Mouse (Mus musculus): ENCODE results near the gene Rin1.

Gene Rin1

GRCm38 (mm10) chr19:5094243-5094632 lies 44.0 kb downstream of the Rin1 start:
- in situ Hi-C loops (cut with MboI, MseI), result loop anchor here (10.0 kb wide), 1 partner anchor 951 kb away; the partner anchor contains the start of gene Syvn1

DNA sequence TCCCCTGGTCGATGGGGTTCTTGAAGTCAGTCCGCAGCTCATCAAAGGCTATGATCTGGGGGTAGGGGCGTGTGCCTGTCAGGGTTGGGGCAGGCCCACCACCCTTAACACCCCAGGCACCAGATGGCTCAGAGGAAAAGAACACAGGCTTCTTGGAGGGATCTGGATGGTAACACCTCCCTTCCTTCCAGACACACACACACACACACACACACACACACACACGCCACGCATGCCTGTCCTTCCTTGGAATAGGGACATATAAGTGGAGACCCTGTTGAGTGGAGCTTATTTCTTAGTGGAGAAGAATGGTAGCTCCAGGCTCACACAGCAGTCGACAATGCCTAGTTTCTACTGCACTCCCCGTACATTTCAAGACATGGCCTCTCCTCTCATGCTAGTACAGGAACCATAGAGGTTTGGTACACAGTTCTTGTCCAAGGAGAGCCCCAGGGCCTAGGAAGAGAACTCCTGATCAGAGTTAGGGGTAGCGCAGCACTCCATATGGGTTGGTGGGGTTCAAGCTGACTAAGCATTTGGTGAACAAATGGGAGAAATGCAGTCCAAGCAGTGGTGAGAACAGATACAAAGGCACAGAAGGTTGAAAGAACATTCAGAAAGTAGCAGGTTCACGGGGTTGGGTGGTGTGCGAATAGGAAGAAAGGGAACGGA lies 44.6 kb downstream of the Rin1 start:
- in situ Hi-C loops (cut with MboI, MseI), result loop anchor here (10.0 kb wide), 1 partner anchor 950 kb away; the partner anchor contains the start of gene Syvn1

DNA sequence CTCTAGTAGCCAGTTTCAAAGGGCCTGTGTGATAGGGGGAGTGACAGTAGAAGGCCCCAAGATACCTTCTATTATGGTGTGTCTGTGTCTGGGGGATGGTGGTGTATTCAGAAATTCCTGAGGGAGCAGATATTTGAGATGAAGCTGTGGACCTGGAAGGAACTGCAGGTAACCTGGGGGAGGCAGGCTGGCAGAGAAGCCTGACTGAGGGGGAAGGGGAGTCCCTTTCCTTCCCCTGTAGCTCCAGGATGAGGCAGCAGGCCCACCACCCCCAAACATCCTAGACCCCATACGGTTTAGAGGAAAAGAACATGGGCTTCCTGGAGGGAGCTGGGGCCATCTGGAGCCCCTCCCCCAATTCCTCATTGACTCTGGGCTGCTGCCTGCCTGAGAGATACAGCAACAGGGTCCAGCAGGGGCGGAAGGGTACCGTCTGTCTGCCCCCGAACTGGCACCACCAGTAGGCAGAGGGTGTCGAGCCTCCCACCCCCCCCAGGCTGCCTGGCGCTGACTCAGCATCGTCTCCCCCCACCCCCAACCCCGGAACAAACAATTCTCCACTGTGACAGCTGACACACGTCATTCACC lies 45.7 kb downstream of the Rin1 start:
- in situ Hi-C loops (cut with MboI, MseI), result loop anchor here (10.0 kb wide), 1 partner anchor 949 kb away; the partner anchor contains the start of gene Syvn1

DNA sequence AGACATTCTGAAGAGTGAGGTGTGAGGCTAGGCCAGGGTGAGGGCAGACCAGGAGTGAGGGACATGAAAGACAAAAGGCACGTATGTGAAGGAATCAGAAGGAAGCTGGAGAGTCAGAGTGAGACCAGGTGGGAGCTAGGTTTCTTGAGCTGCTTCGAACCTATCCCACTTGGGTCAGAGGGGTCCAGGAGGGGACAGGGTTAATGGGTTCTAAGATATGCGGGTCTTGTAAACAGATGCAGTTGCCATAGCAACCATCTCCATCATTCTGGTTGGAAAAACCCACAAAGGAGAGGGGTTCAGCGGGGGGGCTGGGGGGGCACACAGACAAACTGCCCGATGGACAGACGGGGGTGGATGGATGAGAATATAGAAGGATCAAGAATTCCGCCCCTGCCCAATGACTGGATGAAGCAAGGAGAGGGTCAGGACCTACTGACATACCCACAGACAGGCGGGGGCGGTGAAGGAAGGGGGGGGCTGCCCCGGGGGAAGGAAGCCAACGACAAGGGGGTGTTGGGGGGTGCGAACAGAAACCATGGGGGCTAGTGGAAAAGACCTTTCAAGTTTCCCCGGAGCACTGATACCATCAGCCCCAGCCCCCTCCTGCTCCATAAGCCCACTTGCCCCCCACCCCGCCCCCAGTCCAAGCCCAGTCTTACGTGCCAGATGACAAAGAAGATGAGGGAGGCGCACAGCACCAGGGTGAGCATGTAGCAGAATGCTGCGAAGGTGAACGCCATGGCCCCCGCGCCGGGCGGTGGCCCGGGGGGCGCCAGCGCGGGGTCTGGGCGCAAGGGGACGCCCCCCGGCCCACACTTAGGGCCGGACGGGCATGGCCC lies 47.5 kb downstream of the Rin1 start:
- in situ Hi-C loops (cut with MboI, MseI), result loop anchor here (10.0 kb wide), 1 partner anchor 947 kb away; the partner anchor contains the start of gene Syvn1

DNA sequence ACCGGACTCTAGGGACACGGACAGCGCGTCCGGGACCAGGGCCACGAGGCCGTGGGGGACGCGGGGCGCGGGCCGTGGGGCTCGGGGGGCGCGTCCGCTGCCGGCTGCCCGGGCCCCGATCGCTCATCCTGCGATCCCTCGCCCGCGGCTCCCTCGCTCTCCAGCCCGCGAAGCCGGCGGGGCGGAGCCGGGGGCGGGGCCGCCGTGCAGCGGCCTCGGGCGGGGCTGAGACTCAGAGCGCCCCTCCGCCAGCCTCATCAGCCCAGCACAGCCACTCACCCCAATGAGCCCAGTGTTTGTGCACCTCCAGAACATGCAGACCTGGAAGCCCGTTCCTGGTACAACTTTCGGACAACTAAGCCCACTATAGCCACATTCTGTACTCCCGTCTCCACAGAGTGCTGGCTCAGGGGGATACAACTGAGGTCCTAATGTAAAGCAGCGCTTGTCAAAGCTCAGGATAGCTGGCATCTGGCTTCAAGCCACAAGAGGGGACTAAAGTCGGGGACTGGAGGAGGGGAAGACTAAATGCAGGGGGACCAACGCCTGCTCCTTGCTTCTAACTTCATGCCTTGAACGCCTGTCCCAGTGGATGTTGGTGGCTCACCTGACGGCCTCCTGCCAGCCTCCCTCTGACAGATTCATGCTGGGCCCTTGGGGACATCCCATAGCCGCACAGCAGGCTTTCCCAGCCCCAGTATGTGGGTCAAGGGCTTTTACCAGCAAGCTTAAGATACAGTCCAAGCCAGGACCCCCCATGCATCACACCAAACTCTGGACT lies 48.3 kb downstream of the Rin1 start, which contains the start of gene Cnih2:
Gene Cnih2 (minus strand): TSS at position 159 of the 781 bp plus-strand sequence.
- in situ Hi-C loops (cut with MboI, MseI), result loop anchor here (10.0 kb wide), 1 partner anchor 946 kb away; the partner anchor contains the start of gene Syvn1

- in situ Hi-C loops (cut with MboI, MseI), result no loop called here
These were observed 55.8 kb downstream of the Rin1 start for GRCm38 (mm10) chr19:5106074-5106473.
